8 mouse cellular contexts compared by ENCODE assay signal in genomic region chr13:85188903-85189643, GRCm38 (mm10). TPM values are rescaled to one million over a fixed set of nuclear protein-coding genes. Genes with fewer than 3 reads are reported as not detected.
A peak's percentile ranks its signal among the peaks of the same experiment; 100 is the strongest.
DNase-seq lines count a peak whose midpoint lies in the region; ATAC-seq and TF ChIP-seq lines count a peak whose summit lies in the region.

TSS of gene Ccnh (plus strand) at chr13:85189408.

- no peak for TF ChIP-seq EP300 in heart, postnatal 0 days (IDR thresholded peaks at IDR 0.05; ENCODE audit: low read depth)

- H3K4me3 ChIP-seq in E14TG2a.4 (replicated peaks; ENCODE audit: low read length) = peak within 1 kb of the TSS; percentile 98
- H3K4me3 ChIP-seq in forebrain, embryonic 12.5 days (replicated peaks) = peak within 1 kb of the TSS; percentile 90
- H3K4me3 ChIP-seq in heart, postnatal 0 days (ENCODE audit: low read depth, low read length) = peak within 1 kb of the TSS; percentile 89
- peak within 1 kb of the TSS; percentile 92 for H3K4me3 ChIP-seq in liver, embryonic 16.5 days (ENCODE audit: low read depth, low read length)
- peak within 1 kb of the TSS; percentile 95 for H3K4me3 ChIP-seq in neural tube, embryonic 13.5 days
- H3K4me3 ChIP-seq in testis, adult 2 months (ENCODE audit: control insufficient read depth, low read depth, low read length) = peak within 1 kb of the TSS; percentile 93

- H3K9ac ChIP-seq in forebrain, embryonic 12.5 days = peak within 1 kb of the TSS; percentile 91
- peak within 1 kb of the TSS; percentile 84 for H3K9ac ChIP-seq in heart, postnatal 0 days (replicated peaks; ENCODE audit: low read depth, low read length)
- H3K9ac ChIP-seq in liver, embryonic 16.5 days (ENCODE audit: low read depth, low read length) = peak within 1 kb of the TSS; percentile 85
- H3K9ac ChIP-seq in neural tube, embryonic 13.5 days = peak within 1 kb of the TSS; percentile 92

- peak within 1 kb of the TSS; percentile 78 for H3K4me2 ChIP-seq in forebrain, embryonic 12.5 days
- peak within 1 kb of the TSS; percentile 88 for H3K4me2 ChIP-seq in heart, postnatal 0 days (ENCODE audit: low read depth, low read length)
- peak within 1 kb of the TSS; percentile 87 for H3K4me2 ChIP-seq in liver, embryonic 16.5 days (ENCODE audit: low read depth, low read length)
- H3K4me2 ChIP-seq in neural tube, embryonic 13.5 days = peak within 1 kb of the TSS; percentile 87

- peak; percentile 92 for DNase-seq in c-Kit-positive CD71-positive TER-119-positive erythroid progenitor cells, embryonic 14.5 days (ENCODE audit: low spot score)
- peak; percentile 92 for DNase-seq in heart, postnatal 0 days (ENCODE audit: low spot score)
- DNase-seq in kidney, postnatal 4 days = peak; percentile 95 to 97

- ATAC-seq in forebrain, embryonic 12.5 days (ENCODE audit: low FRiP score) = peak; percentile 99
- ATAC-seq in heart, postnatal 0 days (ENCODE audit: insufficient read depth, low read depth) = peak; percentile 99
- ATAC-seq in liver, embryonic 16.5 days (ENCODE audit: low read depth) = peak; percentile 99
- ATAC-seq in neural tube, embryonic 13.5 days (ENCODE audit: low read depth) = peak; percentile 98

- peak within 1 kb of the TSS; percentile 82 for H3K27ac ChIP-seq in forebrain, embryonic 12.5 days
- peak within 1 kb of the TSS; percentile 89 for H3K27ac ChIP-seq in heart, postnatal 0 days (ENCODE audit: low read depth)
- peak within 1 kb of the TSS; percentile 70 for H3K27ac ChIP-seq in liver, embryonic 16.5 days (ENCODE audit: low read length)
- peak within 1 kb of the TSS; percentile 90 for H3K27ac ChIP-seq in neural tube, embryonic 13.5 days (replicated peaks)
- H3K27ac ChIP-seq in testis, adult 2 months (ENCODE audit: control insufficient read depth, insufficient read depth, low read depth, low read length) = peak within 1 kb of the TSS; percentile 73

- TF ChIP-seq POLR2A in testis, adult 2 months (IDR thresholded peaks at IDR 0.05; ENCODE audit: control insufficient read depth, low read depth, low read length) = peak; percentile 62; the same call in 1 of the 2 replicates

- WGBS in forebrain, embryonic 12.5 days = 2% methylated on average over 44 of the region's 44 CpGs
- 2% methylated on average over 44 of the region's 44 CpGs for WGBS in heart, postnatal 0 days
- WGBS in liver, embryonic 16.5 days (ENCODE audit: insufficient replicate concordance) = under 1% methylated on average over 44 of the region's 44 CpGs
- 1% methylated on average over 44 of the region's 44 CpGs for WGBS in neural tube, embryonic 13.5 days

- H3K4me1 ChIP-seq in E14TG2a.4 (replicated peaks; ENCODE audit: low read depth, low read length) = peaks cover 12% of the 10 kb centered on the region
- H3K4me1 ChIP-seq in forebrain, embryonic 12.5 days = peaks cover 12% of the 10 kb centered on the region
- H3K4me1 ChIP-seq in heart, postnatal 0 days (ENCODE audit: control insufficient read depth, insufficient read depth) = 0 out of 2 replicates have a peak, but pooled peaks cover 8% of the 10 kb centered on the region
- H3K4me1 ChIP-seq in liver, embryonic 16.5 days (ENCODE audit: control insufficient read depth, low read depth, low read length) = no peaks in the 10 kb centered on the region; the same call in 1 of the 2 replicates
- H3K4me1 ChIP-seq in neural tube, embryonic 13.5 days (replicated peaks) = peaks cover 15% of the 10 kb centered on the region
- no peaks in the 10 kb centered on the region; the same call in 1 of the 2 replicates for H3K4me1 ChIP-seq in testis, adult 2 months (ENCODE audit: control insufficient read depth, insufficient read depth, low read length)

- H3K27me3 ChIP-seq in E14TG2a.4 (ENCODE audit: insufficient read depth, low read length) = no peaks in the 10 kb centered on the region
- no peaks in the 10 kb centered on the region for H3K27me3 ChIP-seq in forebrain, embryonic 12.5 days
- no peaks in the 10 kb centered on the region for H3K27me3 ChIP-seq in heart, postnatal 0 days (ENCODE audit: control insufficient read depth, insufficient read depth, low read length)
- H3K27me3 ChIP-seq in liver, embryonic 16.5 days (ENCODE audit: control insufficient read depth, insufficient read depth, low read depth, low read length) = no peaks in the 10 kb centered on the region
- no peaks in the 10 kb centered on the region for H3K27me3 ChIP-seq in neural tube, embryonic 13.5 days
- no peaks in the 10 kb centered on the region for H3K27me3 ChIP-seq in testis, adult 2 months (ENCODE audit: control insufficient read depth, insufficient read depth, low read length)

- peaks cover 34% of the 10 kb centered on the region for H3K36me3 ChIP-seq in E14TG2a.4 (ENCODE audit: insufficient read depth, low read length)
- H3K36me3 ChIP-seq in forebrain, embryonic 12.5 days (replicated peaks) = peaks cover 26% of the 10 kb centered on the region
- H3K36me3 ChIP-seq in heart, postnatal 0 days (replicated peaks; ENCODE audit: control insufficient read depth, insufficient read depth, low read length) = peaks cover 15% of the 10 kb centered on the region; the same call in 1 of the 2 replicates
- H3K36me3 ChIP-seq in liver, embryonic 16.5 days (ENCODE audit: control insufficient read depth, insufficient read depth) = no peaks in the 10 kb centered on the region; the same call in 1 of the 2 replicates
- H3K36me3 ChIP-seq in neural tube, embryonic 13.5 days = peaks cover 29% of the 10 kb centered on the region
- no peaks in the 10 kb centered on the region for H3K36me3 ChIP-seq in testis, adult 2 months (ENCODE audit: control insufficient read depth, insufficient read depth, low read length)

- H3K9me3 ChIP-seq in E14TG2a.4 (ENCODE audit: low read length) = peaks cover 22% of the 10 kb centered on the region
- H3K9me3 ChIP-seq in forebrain, embryonic 12.5 days = no peaks in the 10 kb centered on the region
- H3K9me3 ChIP-seq in heart, postnatal 0 days (replicated peaks; ENCODE audit: control insufficient read depth, low read length) = no peaks in the 10 kb centered on the region
- no peaks in the 10 kb centered on the region for H3K9me3 ChIP-seq in liver, embryonic 16.5 days (replicated peaks; ENCODE audit: control insufficient read depth, low read length)
- no peaks in the 10 kb centered on the region for H3K9me3 ChIP-seq in neural tube, embryonic 13.5 days

- no peak for TF ChIP-seq CTCF in E14TG2a.4 (conservative IDR thresholded peaks at IDR 0.05; ENCODE audit: low read length)
- no peak for TF ChIP-seq CTCF in heart, postnatal 0 days (IDR thresholded peaks at IDR 0.05; ENCODE audit: low read depth)
- TF ChIP-seq CTCF in testis, adult 2 months (IDR thresholded peaks at IDR 0.05; ENCODE audit: control insufficient read depth, insufficient read depth, insufficient replicate concordance, low read depth, low read length) = no peak

RNA-seq across cellular contexts. Expression of gene Ccnh, which starts in this region (rescaled TPM):
- 125 and 126 TPM in 2 replicates for polyA plus RNA-seq in forebrain, embryonic 12.5 days (2016; fragmentation: Nextera tagmentation; extraction: Ambion mirVana)
- 9.8 and 14.7 TPM in 2 replicates for total RNA-seq in heart, postnatal 0 days (2014; rRNA removed; ENCODE audit: low replicate concordance)
- 56.7 and 63.7 TPM in 2 replicates for polyA plus RNA-seq in heart, postnatal 0 days (2015; fragmentation: Nextera tagmentation; extraction: Ambion mirVana)
- polyA plus RNA-seq in liver, embryonic 16.5 days (2015; fragmentation: Nextera tagmentation; extraction: Ambion mirVana) = 35.1 and 40.4 TPM in 2 replicates
- 94.7 and 103 TPM in 2 replicates for polyA plus RNA-seq in neural tube, embryonic 13.5 days (2015; fragmentation: Nextera tagmentation; extraction: Ambion mirVana)
- 15.2 and 17.9 TPM in 2 replicates for polyA plus RNA-seq in testis, adult 2 months (2012; rRNA removed)

Comparison
In these comparisons a context has a peak if more than half of its experiments do, and no peak if none do; other contexts are left out.
1. Peak in every context shown above with its lines: DNase-seq, ATAC-seq, H3K4me3 ChIP-seq and H3K27ac ChIP-seq.